Mouse (Mus musculus): ENCODE data around the gene Cst12.

- TF ChIP-seq CTCF (IDR thresholded peaks at IDR 0.05; ENCODE audit: insufficient read depth, low read depth, low read length) (no peak), POLR2A (IDR thresholded peaks at IDR 0.05; ENCODE audit: insufficient read depth, low read depth, low read length) (no peak)
These were observed 45.8 kb downstream of the Cst12 start, which contains the start of gene Cst9 for GRCm38 (mm10) chr2:148834912-148835311.
